Mouse (Mus musculus): ENCODE measurements around the gene Pik3cb.

DNA sequence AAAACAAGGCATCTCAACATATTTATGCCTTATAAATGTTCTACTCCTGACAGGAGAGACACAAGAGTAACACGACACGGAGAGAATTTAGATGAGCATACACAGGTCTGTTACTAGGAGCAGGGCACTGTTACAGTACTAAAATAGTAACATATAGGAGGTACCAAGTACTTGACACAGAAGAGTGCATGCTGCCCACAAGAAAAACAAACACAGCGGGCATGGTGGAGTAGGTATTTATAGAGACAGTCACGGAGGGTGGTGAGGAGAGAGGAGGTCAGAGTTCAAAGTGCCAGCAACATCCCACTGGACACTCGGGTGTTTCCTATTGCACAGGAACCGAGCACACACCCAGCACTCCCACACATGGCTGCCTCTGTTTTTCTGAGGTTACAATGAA lies 90.7 kb downstream of the Pik3cb start:
- TF ChIP-seq POLR2A (IDR thresholded peaks at IDR 0.05; ENCODE audit: insufficient read length, low read depth): no peak
- TF ChIP-seq TCF3 (IDR thresholded peaks at IDR 0.05; ENCODE audit: insufficient read length, low read depth): no peak
- no peak for TF ChIP-seq E2F4 (IDR thresholded peaks at IDR 0.05; ENCODE audit: insufficient read depth)
- no peak for TF ChIP-seq MYOG (IDR thresholded peaks at IDR 0.05; ENCODE audit: control insufficient read depth in 1 of 3, insufficient read depth in 1 of 3, insufficient read length in 2 of 3, low read depth in 2 of 3)
- TF ChIP-seq MYOD1 (IDR thresholded peaks at IDR 0.05; ENCODE audit: control insufficient read depth in 1 of 3, insufficient read length in 2 of 3, low read depth in 2 of 3): no peak
- TF ChIP-seq REST (IDR thresholded peaks at IDR 0.05; ENCODE audit: insufficient read depth, insufficient read length): no peak
- no peak for TF ChIP-seq POLR2AphosphoS2 (IDR thresholded peaks at IDR 0.05; ENCODE audit: insufficient read length, low read depth)
- TF ChIP-seq TCF12 (IDR thresholded peaks at IDR 0.05; ENCODE audit: insufficient read depth, poor library complexity, severe bottlenecking): no peak
- no peak for TF ChIP-seq MAX (IDR thresholded peaks at IDR 0.05; ENCODE audit: low read depth)
- TF ChIP-seq USF1 (IDR thresholded peaks at IDR 0.05; ENCODE audit: low read depth): no peak
- TF ChIP-seq SRF (IDR thresholded peaks at IDR 0.05; ENCODE audit: control insufficient read depth, insufficient read length, low read depth): no peak
- no peak for TF ChIP-seq CEBPB (IDR thresholded peaks at IDR 0.05; ENCODE audit: insufficient read depth, poor library complexity, severe bottlenecking)

Measured in myocyte (in vitro differentiated cells).